Mouse (Mus musculus) bone marrow macrophage, adult 2 months (primary cell): ENCODE measurements around the gene Edn2. TPM values are rescaled to one million over a fixed set of nuclear protein-coding genes. Genes with fewer than 3 reads are reported as not detected.

Source experiments
- H3K27ac ChIP-seq: 2 replicates; pipeline ENCODE4 v1.5.1; 2012; ENCODE audit warnings: low read depth, low read length; ENCODE audit not compliant: insufficient read depth
- H3K4me1 ChIP-seq: 2 replicates; pipeline ENCODE4 v1.6.1; 2012; ENCODE audit warnings: low read length; ENCODE audit not compliant: control insufficient read depth, insufficient read depth
- H3K4me3 ChIP-seq: 2 replicates; pipeline ENCODE4 v1.5.1; 2012; ENCODE audit warnings: mild to moderate bottlenecking, low read length, moderate library complexity; ENCODE audit not compliant: insufficient read depth
- CTCF ChIP-seq: IDR thresholded peaks from 2 replicates; pipeline ENCODE4 v1.5.1; 2012; ENCODE audit warnings: low read depth, mild to moderate bottlenecking, low read length, moderate library complexity
- POLR2A ChIP-seq: IDR thresholded peaks from 2 replicates; pipeline ENCODE4 v1.6.1; 2012; ENCODE audit warnings: mild to moderate bottlenecking, low read depth, low read length, borderline replicate concordance
- polyA plus RNA-seq: library from polyadenylated mRNA; stranded (reverse); fragments of >200 nt; gene quantifications from 2 replicates; pipeline ENCODE4 v1.2.4, GENCODE M21; 2012; ENCODE audit not compliant: missing spikeins, insufficient read depth, insufficient read length

Edn2 gene
- polyA plus RNA-seq, 1 experiment, result not detected

GRCm38 (mm10) chr4:120131441-120132220 is 29.4 kb upstream of the Edn2 start:
- TF ChIP-seq CTCF, result no peak
- no peak for TF ChIP-seq POLR2A
- no peaks in the 10 kb centered on the region for H3K4me1 ChIP-seq
- H3K4me3 ChIP-seq, result no peak overlapping the region
- no peak overlapping the region for H3K27ac ChIP-seq

- no peak overlapping the region for H3K4me3 ChIP-seq
- H3K27ac ChIP-seq, result no peak overlapping the region
- no peaks in the 10 kb centered on the region for H3K4me1 ChIP-seq
- no peak for TF ChIP-seq CTCF
- no peak for TF ChIP-seq POLR2A
Measured at GRCm38 (mm10) chr4:120134223-120134622, 26.8 kb upstream of the Edn2 start.

GRCm38 (mm10) chr4:120141810-120142209 is 19.2 kb upstream of the Edn2 start:
- no peak for TF ChIP-seq POLR2A
- no peak for TF ChIP-seq CTCF
- Histone ChIP-seq H3K27ac (no peak overlapping the region), H3K4me1 (no peaks in the 10 kb centered on the region), H3K4me3 (no peak overlapping the region)

DNA sequence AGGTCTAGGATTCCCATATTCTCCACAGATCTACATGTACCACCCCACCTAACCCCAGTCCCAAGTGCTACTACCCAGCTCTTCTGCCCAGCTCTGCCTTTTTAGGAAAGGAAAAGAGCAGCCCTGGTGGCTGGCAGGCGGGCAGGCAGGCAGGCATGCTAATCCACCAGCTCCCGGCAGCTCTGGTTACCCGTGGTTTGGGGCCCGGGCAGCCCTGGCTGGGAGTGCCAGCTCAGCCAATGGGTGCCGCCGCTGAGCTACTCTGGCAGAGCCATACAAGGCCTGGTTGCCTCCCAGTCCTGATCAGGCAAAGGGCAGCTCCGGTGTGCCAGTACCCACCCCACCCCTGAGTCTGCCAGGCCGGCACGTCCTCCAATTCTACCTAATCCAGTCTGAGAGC is 18.1 kb upstream of the Edn2 start:
- H3K4me1 ChIP-seq, result no peaks in the 10 kb centered on the region
- TF ChIP-seq CTCF, result no peak
- TF ChIP-seq POLR2A, result no peak
- H3K4me3 ChIP-seq, result no peak overlapping the region
- no peak overlapping the region for H3K27ac ChIP-seq

GRCm38 (mm10) chr4:120144343-120144742 is 16.7 kb upstream of the Edn2 start:
- H3K4me1 ChIP-seq, result no peaks in the 10 kb centered on the region
- H3K4me3 ChIP-seq, result no peak overlapping the region
- H3K27ac ChIP-seq, result no peak overlapping the region
- TF ChIP-seq POLR2A, result no peak
- no peak for TF ChIP-seq CTCF

GRCm38 (mm10) chr4:120145931-120146330 is 15.1 kb upstream of the Edn2 start:
- H3K27ac ChIP-seq, result no peak overlapping the region
- no peaks in the 10 kb centered on the region for H3K4me1 ChIP-seq
- no peak overlapping the region for H3K4me3 ChIP-seq
- TF ChIP-seq POLR2A (no peak), CTCF (no peak)

- peak overlapping the region; percentile 24; the same call in 1 of the 2 replicates for H3K4me3 ChIP-seq
- no peaks in the 10 kb centered on the region for H3K4me1 ChIP-seq
- TF ChIP-seq POLR2A (no peak), CTCF (no peak)
- H3K27ac ChIP-seq, result no peak overlapping the region
Measured at GRCm38 (mm10) chr4:120148291-120149141, 12.5 kb upstream of the Edn2 start.

DNA sequence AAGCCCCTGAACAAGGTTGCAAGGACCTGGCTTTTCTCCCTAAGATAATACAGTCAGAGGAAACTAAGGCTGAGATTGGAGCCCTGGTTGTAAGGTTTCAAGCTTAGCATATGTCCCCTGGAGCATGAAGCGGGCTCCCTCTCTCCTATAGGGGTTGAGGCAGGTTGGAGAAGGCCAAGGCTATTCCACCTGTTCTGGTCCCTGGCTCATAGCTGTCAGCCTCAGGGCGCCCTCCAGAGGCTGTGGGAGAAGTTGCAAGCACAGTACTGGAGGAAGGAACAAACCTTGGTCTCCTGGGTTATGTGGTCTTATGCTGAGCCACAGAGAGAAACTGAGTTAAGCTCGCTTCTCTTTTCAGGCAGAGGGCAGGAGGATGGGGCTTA is 11.9 kb upstream of the Edn2 start:
- Histone ChIP-seq H3K27ac (no peak overlapping the region), H3K4me3 (no peak overlapping the region), H3K4me1 (no peaks in the 10 kb centered on the region)
- TF ChIP-seq CTCF (peak; percentile 36; the same call in 1 of the 2 replicates), POLR2A (no peak)

- Histone ChIP-seq H3K4me3 (no peak overlapping the region), H3K4me1 (no peaks in the 10 kb centered on the region), H3K27ac (no peak overlapping the region)
- TF ChIP-seq POLR2A (no peak), CTCF (no peak)
Measured at GRCm38 (mm10) chr4:120150345-120150920, 10.6 kb upstream of the Edn2 start.
